Mouse (Mus musculus) heart, postnatal 25 days (tissue): Measurements from ENCODE around the gene Nrip2. TPM values are rescaled to one million over a fixed set of nuclear protein-coding genes. Genes with fewer than 3 reads are reported as not detected.

Source experiments
- DNase-seq: peaks from one replicate; pipeline ENCODE4 v3.0.0; 2022; ENCODE audit warnings: low spot score
- intact Hi-C: fragments of 180-260 bp; cut with DNase I; formaldehyde crosslinking; loops from one replicate; pipeline ENCODE4 v1.15.1; 2025
- total RNA-seq, 2 experiments: library from RNA; stranded (reverse); gene quantifications; 2 replicates each; pipeline ENCODE4 v1.2.3; 2021

The Nrip2 gene
- total RNA-seq, 2 experiments from 2014 or later, result 1.1 to 2.4 TPM

DNA sequence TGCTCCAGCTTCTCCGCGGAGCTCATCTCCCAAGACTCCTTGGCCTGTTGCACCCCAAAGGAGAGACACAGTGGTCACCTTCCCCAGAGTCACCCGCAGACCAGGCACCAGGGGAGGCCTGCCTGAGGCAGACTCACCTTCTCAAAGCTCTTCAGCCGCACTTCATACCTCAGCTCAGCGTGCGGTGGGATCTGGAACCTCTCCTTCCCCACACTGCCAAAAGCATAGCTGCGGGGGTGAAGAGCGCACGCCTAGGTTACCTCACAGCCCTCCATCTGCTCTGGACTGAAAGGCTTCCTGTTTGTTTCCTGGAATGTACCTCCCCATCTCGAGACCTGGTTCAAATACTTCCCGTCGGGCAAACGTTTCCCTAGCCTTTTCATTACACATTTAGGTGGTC, 34.5 kb downstream of the Nrip2 start:
- no peak for DNase-seq
- intact Hi-C loops, result no loop called here

DNA sequence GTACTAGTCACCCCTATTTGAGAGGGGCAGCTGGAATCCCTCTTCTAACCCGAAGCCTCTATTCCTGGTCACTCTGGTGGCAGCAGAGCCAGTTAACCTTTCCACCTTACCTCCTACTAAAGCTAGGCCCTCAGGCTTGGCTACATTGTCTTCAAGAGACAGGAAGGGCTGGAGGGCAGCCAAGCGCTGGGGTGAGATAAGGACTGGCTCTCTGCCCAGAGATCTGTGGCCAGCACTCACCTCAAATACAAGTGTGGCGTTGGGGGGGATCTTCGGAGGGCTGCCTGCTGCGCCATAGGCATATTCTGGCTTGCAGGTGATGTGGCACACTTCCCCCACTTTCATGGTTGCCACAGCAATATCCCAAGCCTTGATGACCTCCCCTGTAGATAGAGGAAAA, 36.4 kb downstream of the Nrip2 start:
- intact Hi-C loops, result no loop called here

GRCm38 (mm10) chr6:128436356-128437005, 37.4 kb downstream of the Nrip2 start:
- intact Hi-C loops, result no loop called here
- no peak for DNase-seq

More for the DNA sequence above, 36.4 kb downstream of the Nrip2 start:
- peak; percentile 69 for DNase-seq

DNA sequence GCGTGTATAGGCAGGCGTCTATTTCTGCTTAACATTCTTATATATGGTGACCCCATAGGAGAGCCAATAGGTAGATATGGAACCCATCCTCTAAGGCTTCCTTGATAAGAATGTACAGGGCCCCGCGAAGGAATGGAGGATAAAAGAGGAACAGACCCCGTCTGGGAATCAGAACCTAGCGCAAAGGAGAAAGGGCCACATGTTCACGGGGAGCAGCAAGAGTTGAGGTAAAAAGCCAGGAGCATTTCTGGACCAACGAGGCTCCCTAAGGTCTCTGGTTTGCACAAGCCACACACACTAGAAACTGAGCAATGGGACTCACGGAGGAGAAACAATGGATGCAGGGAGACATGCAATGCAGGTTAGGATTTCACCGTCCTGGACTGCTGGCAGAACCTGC, 38.2 kb downstream of the Nrip2 start:
- intact Hi-C loops, result no loop called here
- DNase-seq, result no peak

DNA sequence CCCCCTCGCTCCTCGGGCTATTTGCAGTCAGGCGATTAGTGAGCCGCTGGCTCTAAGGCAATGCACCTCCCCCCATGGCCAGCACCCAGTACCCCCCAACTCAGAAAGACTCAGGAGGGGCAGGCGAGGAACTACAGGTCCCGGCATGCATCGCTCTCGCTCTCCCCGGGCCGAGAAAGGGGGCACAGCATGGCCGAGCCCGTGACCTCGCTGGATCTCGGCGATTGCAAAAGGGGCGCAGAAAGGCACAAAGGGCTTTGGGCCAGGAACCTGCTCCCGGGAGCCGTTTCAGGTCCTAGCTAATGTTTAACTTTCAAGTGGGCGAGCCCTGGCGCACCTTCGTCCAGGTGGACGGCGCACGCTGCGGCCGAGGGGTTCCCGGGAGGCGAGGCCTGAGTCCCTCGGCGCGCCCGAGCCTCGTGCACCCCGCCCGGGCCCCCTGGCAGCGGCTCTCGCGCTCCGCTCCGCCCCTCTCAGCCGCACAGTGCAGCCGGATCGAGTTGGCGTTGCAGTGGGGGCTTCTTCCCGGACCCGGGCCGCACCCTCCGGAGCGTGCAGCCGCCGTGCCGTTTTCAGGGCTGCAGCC, 38.7 kb downstream of the Nrip2 start:
- intact Hi-C loops, result no loop called here
- DNase-seq, result peak; percentile 26

DNA sequence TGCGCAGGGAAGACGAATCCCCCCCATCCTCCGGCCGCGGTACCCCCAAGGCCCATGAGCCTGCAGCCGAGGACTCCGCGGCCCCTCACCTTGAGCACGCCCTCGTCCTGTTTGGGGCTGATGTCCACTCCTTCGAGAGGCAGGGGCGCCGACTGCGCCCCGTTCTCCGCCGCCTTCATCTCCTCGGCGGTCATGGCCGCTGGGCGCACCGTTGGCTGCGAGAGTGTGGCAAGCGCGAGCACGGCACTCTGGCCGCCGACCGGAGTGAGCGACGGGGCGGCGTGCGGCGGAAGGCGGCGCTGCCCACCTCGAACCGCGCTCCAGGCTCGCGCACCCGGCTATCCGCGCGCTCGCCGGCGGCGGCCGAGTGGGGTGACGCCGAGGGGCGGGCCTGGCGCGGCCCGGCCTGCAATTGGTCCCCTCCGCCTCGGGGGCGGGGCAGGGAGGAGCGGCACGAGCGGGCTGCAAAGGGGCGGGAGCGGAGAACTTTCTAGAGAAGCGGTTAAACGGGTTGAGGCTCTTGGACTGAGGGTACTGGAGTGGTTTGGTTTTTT, 39.3 kb downstream of the Nrip2 start, which contains the start of gene Fkbp4:
TSS of gene Fkbp4 (minus strand) at position 361 of the 554 bp plus-strand sequence.
- intact Hi-C loops, result no loop called here
- DNase-seq, result peak; percentile 91

- intact Hi-C loops, result no loop called here
- DNase-seq, result no peak
These were observed 39.8 kb downstream of the Nrip2 start for GRCm38 (mm10) chr6:128438871-128439341.

- DNase-seq, result no peak
- intact Hi-C loops, result no loop called here
These were observed 41.1 kb downstream of the Nrip2 start for GRCm38 (mm10) chr6:128440238-128440637.

DNA sequence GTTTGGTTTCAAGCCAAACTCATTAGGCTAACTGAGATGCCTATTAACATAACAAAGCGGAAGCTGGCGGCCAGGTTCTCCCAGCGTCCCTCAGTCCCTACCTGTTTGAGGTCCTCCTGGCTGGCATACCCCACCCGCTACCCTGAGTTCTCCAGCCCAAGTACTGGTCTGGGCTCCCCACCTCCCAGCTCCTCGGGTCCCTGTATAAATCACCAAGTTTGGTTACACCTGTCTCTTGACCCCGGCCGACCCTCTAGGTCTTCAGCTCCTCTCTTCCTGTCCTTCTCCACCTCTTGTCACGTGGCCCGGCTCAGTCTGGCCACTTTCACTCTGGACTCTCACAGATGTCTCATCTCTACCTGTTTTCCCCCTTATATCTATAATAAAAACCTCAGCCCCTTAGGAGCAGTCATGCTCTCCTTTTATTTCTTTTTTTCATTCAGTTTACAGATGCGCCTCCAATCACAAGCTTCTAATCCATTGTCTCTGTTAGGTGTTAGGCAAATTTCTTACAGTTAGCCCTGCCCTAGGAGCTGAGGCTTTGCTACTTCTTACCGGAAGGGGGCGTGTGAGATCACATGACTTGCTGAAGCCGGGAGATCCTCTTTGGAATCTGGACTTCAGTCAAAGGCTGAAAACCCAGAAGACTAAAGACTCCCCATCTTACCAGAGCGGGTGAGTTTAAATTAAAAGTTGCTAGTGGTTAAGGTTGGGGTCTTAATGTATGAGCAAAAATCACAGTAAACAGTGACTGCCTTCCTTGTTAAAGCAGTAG, 46.9 kb downstream of the Nrip2 start:
- no peak for DNase-seq

GRCm38 (mm10) chr6:128447063-128447462, 48.0 kb downstream of the Nrip2 start:
- intact Hi-C loops, result no loop called here
- DNase-seq, result no peak

More for the DNA sequence above, 46.9 kb downstream of the Nrip2 start:
- intact Hi-C loops, result loop anchor here (1.0 kb wide), 1 partner anchor 33 kb away; no protein-coding TSS in a partner anchor

- intact Hi-C loops, result no loop called here
- DNase-seq, result no peak
These were observed 56.9 kb downstream of the Nrip2 start for GRCm38 (mm10) chr6:128455835-128456605.

DNA sequence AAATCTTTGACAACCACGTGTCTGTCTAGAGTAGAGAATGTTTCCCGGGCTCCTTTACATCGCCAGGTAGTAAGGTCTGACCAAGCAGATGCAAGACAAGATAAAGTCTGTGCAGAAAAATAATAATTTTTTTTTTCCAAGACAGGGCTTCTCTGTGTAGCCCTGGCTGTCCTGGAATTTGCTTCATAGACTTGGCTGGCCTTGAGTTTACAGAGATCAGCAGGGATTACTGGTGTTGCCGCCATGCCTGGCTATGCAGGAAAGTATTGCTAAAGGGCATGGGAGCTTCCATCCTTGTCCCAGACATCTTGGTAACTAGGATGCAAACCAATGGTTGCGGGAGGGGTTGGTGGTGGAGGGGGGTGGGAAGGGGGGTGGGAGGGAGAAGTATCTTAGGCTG, 58.1 kb downstream of the Nrip2 start:
- intact Hi-C loops, result no loop called here
- DNase-seq, result no peak

DNA sequence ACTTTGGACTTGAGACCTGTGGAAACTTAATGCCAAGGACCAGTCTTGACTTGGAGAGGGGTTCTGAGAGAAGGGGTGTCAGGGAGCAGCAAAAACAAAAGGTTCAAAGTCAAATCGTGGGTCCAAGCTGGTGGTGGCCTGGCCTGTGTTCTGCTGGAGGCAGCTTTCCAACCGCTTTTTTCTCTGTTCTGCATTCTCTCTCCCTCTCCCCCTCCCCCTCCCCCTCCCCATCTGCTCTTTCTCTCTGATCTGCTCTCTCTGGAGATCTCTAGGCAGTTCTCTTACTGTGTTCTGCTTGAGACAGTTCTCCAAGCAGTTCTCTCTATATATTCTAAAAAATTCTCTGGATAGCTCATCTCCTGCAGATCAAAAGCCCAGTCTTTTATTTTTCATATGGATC, 61.2 kb downstream of the Nrip2 start:
- intact Hi-C loops, result no loop called here
- no peak for DNase-seq

- intact Hi-C loops, result no loop called here
- no peak for DNase-seq
These were observed 61.8 kb downstream of the Nrip2 start for GRCm38 (mm10) chr6:128460729-128461503.

- DNase-seq, result no peak
- intact Hi-C loops, result no loop called here
These were observed 62.5 kb downstream of the Nrip2 start for GRCm38 (mm10) chr6:128461606-128462005.

DNA sequence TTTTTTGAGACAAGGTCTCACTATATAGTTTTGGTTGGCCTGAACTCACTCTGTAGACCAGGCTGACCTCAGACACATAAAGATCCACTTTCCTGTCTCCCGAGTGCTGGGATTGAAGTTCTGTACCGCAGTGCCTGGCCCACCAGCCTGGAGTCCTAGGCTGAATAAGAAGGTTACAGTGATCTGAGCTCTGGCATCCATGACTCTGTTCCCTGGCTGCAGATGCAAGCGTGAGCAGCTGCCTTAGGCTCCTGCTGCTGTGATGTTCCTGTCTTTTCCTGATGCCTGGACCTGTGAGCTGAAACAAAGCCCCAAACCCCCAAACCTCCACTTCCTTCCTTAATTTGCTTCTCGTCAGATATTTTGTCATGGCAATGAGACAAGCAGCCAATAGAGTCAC, 65.9 kb downstream of the Nrip2 start:
- DNase-seq, result no peak
- intact Hi-C loops, result no loop called here
